ENCODE assay signal across 17 mouse cellular contexts in genomic region chr2:164585025-164585725, GRCm38 (mm10). TPM values are rescaled to one million over a fixed set of nuclear protein-coding genes. Genes with fewer than 3 reads are reported as not detected.
A peak's percentile ranks its signal among the peaks of the same experiment; 100 is the strongest.
DNase-seq lines count a peak whose midpoint lies in the region; ATAC-seq and TF ChIP-seq lines count a peak whose summit lies in the region.
"Not testable (repeated sequence)": the region's sequence is repeated elsewhere in the genome, so short reads cannot be mapped to it uniquely, and the experiment has no call there.
"Had no signal": no experiment of that assay in that cellular context is flagged by ENCODE, and none has a peak within 500 bp of the region (broad histone marks: within the 10 kb centered on the region; RNA-seq: fewer than 3 reads in every experiment).

TSS of gene Wfdc6a (minus strand) at chr2:164585447.

- not testable (repeated sequence) for H3K27me3 ChIP-seq in intestine, embryonic 16.5 days (replicated peaks; ENCODE audit: control insufficient read depth, insufficient read depth, low read length); lung, embryonic 16.5 days (ENCODE audit: control insufficient read depth, insufficient read depth, low read depth, low read length); midbrain, embryonic 13.5 days; testis, adult 2 months (ENCODE audit: control insufficient read depth, insufficient read depth, low read length)

- not testable (repeated sequence) for H3K4me2 ChIP-seq in intestine, embryonic 16.5 days (ENCODE audit: low read depth, low read length); lung, embryonic 16.5 days (ENCODE audit: low read depth, low read length); midbrain, embryonic 13.5 days (replicated peaks)

- TF ChIP-seq POLR2A in testis, adult 2 months (IDR thresholded peaks at IDR 0.05; ENCODE audit: control insufficient read depth, low read depth, low read length) = 0 out of 2 replicates have a peak, but pooled peaks have one; percentile 29

- DNase-seq in adrenal gland, postnatal 14 days = peak; percentile 50
- DNase-seq in gastrocnemius, postnatal 10 days = peak; percentile 20
- peak; percentile 14 to 24 for DNase-seq in heart, adult 9 months (ENCODE audit: low spot score in 2 of 2)

- peak within 1 kb of the TSS; percentile 50; the same call in 1 of the 2 replicates for H3K27ac ChIP-seq in intestine, embryonic 16.5 days (ENCODE audit: low read length)
- H3K27ac ChIP-seq in lung, embryonic 16.5 days (ENCODE audit: low read length); midbrain, embryonic 13.5 days: not testable (repeated sequence)
- peak within 1 kb of the TSS; percentile 51 for H3K27ac ChIP-seq in testis, adult 2 months (ENCODE audit: control insufficient read depth, insufficient read depth, low read depth, low read length)

- not testable (repeated sequence) for H3K4me3 ChIP-seq in intestine, embryonic 16.5 days (ENCODE audit: low read length); lung, embryonic 16.5 days (ENCODE audit: low read length); midbrain, embryonic 13.5 days (replicated peaks); testis, adult 2 months (ENCODE audit: control insufficient read depth, low read depth, low read length)

- H3K36me3 ChIP-seq in intestine, embryonic 16.5 days (ENCODE audit: control insufficient read depth, insufficient read depth, low read length); lung, embryonic 16.5 days (ENCODE audit: control insufficient read depth, insufficient read depth, low read length); midbrain, embryonic 13.5 days; testis, adult 2 months (ENCODE audit: control insufficient read depth, insufficient read depth, low read length): not testable (repeated sequence)

- not testable (repeated sequence) for TF ChIP-seq CTCF in testis, adult 2 months (IDR thresholded peaks at IDR 0.05; ENCODE audit: control insufficient read depth, insufficient read depth, insufficient replicate concordance, low read depth, low read length)

- not testable (repeated sequence) for H3K9me3 ChIP-seq in intestine, embryonic 16.5 days (ENCODE audit: control insufficient read depth, low read length); lung, embryonic 16.5 days (ENCODE audit: control insufficient read depth, low read length); midbrain, embryonic 13.5 days

- not testable (repeated sequence) for H3K9ac ChIP-seq in intestine, embryonic 16.5 days (ENCODE audit: low read depth, low read length); lung, embryonic 16.5 days (ENCODE audit: low read length)
- H3K9ac ChIP-seq in midbrain, embryonic 13.5 days (replicated peaks) = 0 out of 2 replicates have a peak within 1 kb of the TSS, but pooled peaks have one; percentile 3

- not testable (repeated sequence) for ATAC-seq in intestine, embryonic 16.5 days; midbrain, embryonic 13.5 days
- ATAC-seq in lung, embryonic 16.5 days (ENCODE audit: low read depth) = peak; percentile 71

- 52% methylated on average over 13 of the region's 13 CpGs for WGBS in intestine, embryonic 16.5 days
- WGBS in lung, embryonic 16.5 days = 38% methylated on average over 13 of the region's 13 CpGs
- 55% methylated on average over 13 of the region's 13 CpGs for WGBS in midbrain, embryonic 13.5 days

- H3K4me1 ChIP-seq in intestine, embryonic 16.5 days (ENCODE audit: control insufficient read depth, insufficient read depth, low read length); lung, embryonic 16.5 days (replicated peaks; ENCODE audit: control insufficient read depth, insufficient read depth, low read length); midbrain, embryonic 13.5 days (replicated peaks): not testable (repeated sequence)
- peaks cover 14% of the 10 kb centered on the region for H3K4me1 ChIP-seq in testis, adult 2 months (ENCODE audit: control insufficient read depth, insufficient read depth, low read length)

RNA-seq across cellular contexts. Expression of gene Wfdc6a, which starts in this region (rescaled TPM):
- 0.49 and 1.2 TPM in 2 replicates for total RNA-seq in adrenal gland, postnatal 14 days (2021)
- not detected for total RNA-seq in gastrocnemius, postnatal 10 days (2021)
- polyA plus RNA-seq in intestine, embryonic 16.5 days (2015; fragmentation: Nextera tagmentation; extraction: Ambion mirVana) = 0.59 and 1.4 TPM in 2 replicates
- 0.92 and 1.4 TPM in 2 replicates for polyA plus RNA-seq in lung, embryonic 16.5 days (2015; fragmentation: Nextera tagmentation; extraction: Ambion mirVana)
- polyA plus RNA-seq in midbrain, embryonic 13.5 days (2015; fragmentation: Nextera tagmentation; extraction: Ambion mirVana) = not detected in 2 replicates
- 23.9 and 25.0 TPM in 2 replicates for polyA plus RNA-seq in testis, adult 2 months (2012; rRNA removed)
- total RNA-seq: gastrocnemius, postnatal 25 days; left cerebral cortex, adult 2 months; left cerebral cortex, postnatal 4 days; megakaryocyte, adult 5-6 weeks had no signal
- polyA plus RNA-seq: forebrain, embryonic 12.5 days; hindbrain, embryonic 10.5 days; midbrain, embryonic 15.5 days; myocyte; neural tube, embryonic 14.5 days; Patski had no signal

Comparison
In these comparisons a context has a peak if more than half of its experiments do, and no peak if none do; other contexts are left out.
1. RNA of gene Wfdc6a (polyA plus RNA-seq): 23.9 to 25.0 TPM in testis, adult 2 months; 0.92 to 1.4 TPM in lung, embryonic 16.5 days, 0.59 to 1.4 TPM in intestine, embryonic 16.5 days and not detected in midbrain, embryonic 13.5 days; every median in the first group is over 10 times any median in the second.
2. Peak in DNase-seq in gastrocnemius, postnatal 10 days; RNA of the gene not detected or under 1 TPM.
3. Peak in every context shown above with its lines, with median percentiles within 50 percentile points of each other: DNase-seq.